Mouse (Mus musculus) adrenal gland (tissue): ENCODE results near the gene B3gnt8.

ENCODE experiments used
- intact Hi-C: fragments of 180-260 bp; cut with DNase I; formaldehyde crosslinking; loops from one replicate; pipeline ENCODE4 v1.15.1; 2025

The B3gnt8 gene

DNA sequence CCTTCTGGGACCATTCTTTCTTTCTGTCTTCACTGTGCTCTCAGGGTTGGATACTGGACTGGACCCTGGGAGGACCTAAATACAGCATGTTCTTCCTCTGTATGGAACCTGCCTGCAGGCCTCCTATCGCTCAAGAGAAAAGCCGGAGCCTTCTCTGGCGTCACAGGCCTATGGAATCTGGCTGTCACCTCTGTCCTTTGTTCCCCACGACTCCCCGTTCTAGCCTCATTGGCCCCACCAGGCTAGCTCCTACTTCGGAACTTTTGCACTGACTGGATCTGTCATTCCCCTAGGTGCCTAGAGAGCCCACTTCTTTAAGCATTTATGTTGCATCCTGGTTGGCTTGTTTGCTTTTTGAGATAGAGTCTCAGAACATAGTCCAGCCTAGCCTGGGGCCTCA lies 58.2 kb downstream of the B3gnt8 start:
- intact Hi-C loops: no loop called here
